Comparison of ENCODE assay signal across 14 mouse cellular contexts in the genomic region with DNA sequence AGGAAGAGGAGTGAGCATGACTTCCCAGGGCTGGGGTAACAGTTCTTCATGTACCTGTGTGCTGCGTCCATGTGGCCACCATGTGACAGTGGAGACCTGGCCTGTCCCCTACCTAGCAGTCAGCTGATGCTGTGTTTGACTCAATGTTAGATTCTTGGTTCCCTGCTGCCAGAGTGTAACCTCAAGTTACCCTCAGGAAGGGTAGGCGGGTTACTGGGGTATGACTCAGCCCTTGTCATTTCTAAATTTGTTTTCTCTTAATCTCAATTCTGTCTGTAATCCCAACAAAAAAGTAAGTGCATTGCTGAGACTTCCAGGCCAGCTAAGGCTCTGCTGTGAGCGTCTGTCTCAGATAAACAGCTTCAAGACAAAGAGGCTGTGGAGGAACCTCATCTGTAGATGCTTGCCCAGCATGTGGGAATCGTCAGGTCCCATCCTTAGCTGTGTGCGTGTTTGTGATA. TPM values are rescaled to one million over a fixed set of nuclear protein-coding genes. Genes with fewer than 3 reads are reported as not detected.
DNase-seq lines count a peak whose midpoint lies in the region; ATAC-seq and TF ChIP-seq lines count a peak whose summit lies in the region.
"Had no signal": no experiment of that assay in that cellular context is flagged by ENCODE, and none has a peak within 500 bp of the region (broad histone marks: within the 10 kb centered on the region; RNA-seq: fewer than 3 reads in every experiment).

No protein-coding gene starts in this region.

- peak; percentile 15 for DNase-seq in right cerebral cortex, adult 18-20 months
- no peak for DNase-seq in right cerebral cortex, postnatal 4 days
- peak; percentile 54 for DNase-seq in brain, adult 2 months (ENCODE audit: low read depth, low spot score)
- no peak for DNase-seq in liver, embryonic 14.5 days (ENCODE audit: low read depth in 3 of 3, low spot score in 3 of 3)
- DNase-seq in left cerebral cortex, adult 18-20 months (ENCODE audit: low spot score in 2 of 2): no peak
- DNase-seq in yolk sac, embryonic 10.5 days (ENCODE audit: low spot score): no peak
- DNase-seq: cerebellum, adult 9-10 months; gastrocnemius, postnatal 14 days; kidney, postnatal 36 days; thymus, postnatal 4 days had no signal

- WGBS in liver, embryonic 14.5 days (ENCODE audit: insufficient replicate concordance): 25% methylated on average over 5 of the region's 5 CpGs
- 85% methylated on average over 5 of the region's 5 CpGs for WGBS in neural tube, embryonic 15.5 days

- H3K4me1 ChIP-seq in liver, embryonic 14.5 days (replicated peaks; ENCODE audit: control insufficient read depth in 2 of 2, insufficient read depth in 2 of 2, low read length in 1 of 2): peaks cover 62 to 65% of the 10 kb centered on the region in 2 experiments
- H3K4me1 ChIP-seq in neural tube, embryonic 15.5 days: peaks cover 9% of the 10 kb centered on the region
- H3K4me1 ChIP-seq: intestine, embryonic 15.5 days had no signal

- peak overlapping the region; percentile 27; the same call in 1 of the 2 replicates for H3K9ac ChIP-seq in liver, embryonic 14.5 days (replicated peaks)
- H3K9ac ChIP-seq in neural tube, embryonic 15.5 days (replicated peaks): no peak overlapping the region
- H3K9ac ChIP-seq: embryonic facial prominence, embryonic 12.5 days; forebrain, embryonic 12.5 days; intestine, embryonic 15.5 days had no signal

- peak overlapping the region; percentile 53 for H3K4me2 ChIP-seq in liver, embryonic 14.5 days (ENCODE audit: low read depth)
- no peak overlapping the region for H3K4me2 ChIP-seq in neural tube, embryonic 15.5 days
- H3K4me2 ChIP-seq: embryonic facial prominence, embryonic 12.5 days; forebrain, embryonic 12.5 days; intestine, embryonic 15.5 days had no signal

- ATAC-seq in liver, embryonic 14.5 days (ENCODE audit: insufficient read depth): peak; percentile 44; the same call in 1 of the 2 replicates
- ATAC-seq in neural tube, embryonic 15.5 days (ENCODE audit: low FRiP score): no peak
- ATAC-seq: intestine, embryonic 15.5 days had no signal

- H3K27ac ChIP-seq in liver, embryonic 14.5 days: peak overlapping the region; percentile 84
- no peak overlapping the region for H3K27ac ChIP-seq in neural tube, embryonic 15.5 days (replicated peaks)
- H3K27ac ChIP-seq: embryonic facial prominence, embryonic 12.5 days; forebrain, embryonic 12.5 days; intestine, embryonic 15.5 days had no signal

- no peak overlapping the region for H3K4me3 ChIP-seq in liver, embryonic 14.5 days (ENCODE audit: insufficient read depth in 1 of 2, low read depth in 2 of 2, low read length in 2 of 2)
- no peak overlapping the region for H3K4me3 ChIP-seq in neural tube, embryonic 15.5 days (replicated peaks)
- H3K4me3 ChIP-seq: embryonic facial prominence, embryonic 12.5 days; forebrain, embryonic 12.5 days; intestine, embryonic 15.5 days had no signal

- H3K9me3 ChIP-seq in liver, embryonic 14.5 days (ENCODE audit: control insufficient read depth, low read length): no peaks in the 10 kb centered on the region
- H3K9me3 ChIP-seq in neural tube, embryonic 15.5 days (replicated peaks): no peaks in the 10 kb centered on the region
- H3K9me3 ChIP-seq: embryonic facial prominence, embryonic 12.5 days; forebrain, embryonic 12.5 days; intestine, embryonic 15.5 days had no signal

- no peak for TF ChIP-seq CTCF in liver, embryonic 14.5 days (IDR thresholded peaks at IDR 0.05; ENCODE audit: low read depth)

- no peaks in the 10 kb centered on the region for H3K27me3 ChIP-seq in liver, embryonic 14.5 days (ENCODE audit: control insufficient read depth, insufficient read depth, low read length)
- H3K27me3 ChIP-seq in neural tube, embryonic 15.5 days (replicated peaks): no peaks in the 10 kb centered on the region
- H3K27me3 ChIP-seq: embryonic facial prominence, embryonic 12.5 days; forebrain, embryonic 12.5 days; intestine, embryonic 15.5 days had no signal

- H3K36me3 ChIP-seq in liver, embryonic 14.5 days (replicated peaks; ENCODE audit: control insufficient read depth, insufficient read depth, low read depth): peaks cover 3% of the 10 kb centered on the region
- peaks cover 19% of the 10 kb centered on the region for H3K36me3 ChIP-seq in neural tube, embryonic 15.5 days
- H3K36me3 ChIP-seq: intestine, embryonic 15.5 days had no signal

- no peak; the same call in 1 of the 2 replicates for TF ChIP-seq EP300 in liver, embryonic 14.5 days (IDR thresholded peaks at IDR 0.05; ENCODE audit: low read depth)

RNA-seq across cellular contexts. Expression of gene Scd1, which starts 13.7 kb away (rescaled TPM):
- 22.5 and 25.1 TPM in 2 replicates for polyA plus RNA-seq in liver, embryonic 14.5 days (2012; rRNA removed)
- polyA plus RNA-seq in liver, embryonic 14.5 days (2014; fragmentation: Nextera tagmentation; extraction: Ambion mirVana): 11.1 and 11.9 TPM in 2 replicates
- polyA plus RNA-seq in neural tube, embryonic 15.5 days (2015; fragmentation: Nextera tagmentation; extraction: Ambion mirVana): 7.5 and 8.5 TPM in 2 replicates
- total RNA-seq in left cerebral cortex, adult 18-20 months (2021): 100 to 1,000 TPM; 126 to 146 TPM

Comparison
In these comparisons a context has a peak if more than half of its experiments do, and no peak if none do; other contexts are left out.
1. DNase-seq: peak in right cerebral cortex, adult 18-20 months (single experiment) and brain, adult 2 months (single experiment); none in right cerebral cortex, postnatal 4 days (single experiment), liver, embryonic 14.5 days (0 of 3), left cerebral cortex, adult 18-20 months (0 of 2) and yolk sac, embryonic 10.5 days (single experiment).